Mouse (Mus musculus): ENCODE results near the gene Gps2.
A peak's percentile ranks its signal among the peaks of the same experiment; 100 is the strongest.

GRCm38 (mm10) chr11:69934169-69934568 is 20.5 kb downstream of the Gps2 start:
- TF ChIP-seq MYOD1 (IDR thresholded peaks at IDR 0.05; ENCODE audit: control insufficient read depth, insufficient read length, low read depth) (no peak), CTCF (IDR thresholded peaks at IDR 0.05; ENCODE audit: control insufficient read depth, insufficient read depth, insufficient read length) (peak; percentile 81)
